Mouse (Mus musculus) forebrain, embryonic 11.5 days (tissue): ENCODE data around the gene Mars. TPM values are rescaled to one million over a fixed set of nuclear protein-coding genes. Genes with fewer than 3 reads are reported as not detected.
A peak's percentile ranks its signal among the peaks of the same experiment; 100 is the strongest.

Experiments used
- ATAC-seq: fragments of 200-750 bp; cut with Nextera tagmentation; replicated peaks from 2 replicates; pipeline ENCODE4 v1.8.0; 2017; ENCODE audit warnings: moderate TSS enrichment; ENCODE audit not compliant: low FRiP score
- DNase-seq: peaks from one replicate; pipeline ENCODE4 v3.0.0-alpha.2; 2017; ENCODE audit warnings: low spot score
- H3K27ac ChIP-seq: fragments of 300-500 bp; sonication (generic); 2 replicates; pipeline ENCODE4 v1.5.1; 2014; ENCODE audit warnings: low read depth, low read length
- H3K27me3 ChIP-seq: fragments of 300-500 bp; sonication (generic); 2 replicates; pipeline ENCODE4 v1.6.1; 2014; ENCODE audit warnings: mild to moderate bottlenecking, low read length, mixed read lengths; ENCODE audit not compliant: control insufficient read depth, insufficient read depth
- H3K36me3 ChIP-seq: fragments of 300-500 bp; sonication (generic); 2 replicates; pipeline ENCODE4 v1.6.1; 2014; ENCODE audit warnings: mild to moderate bottlenecking, low read length, moderate library complexity, mixed read lengths; ENCODE audit not compliant: control insufficient read depth, insufficient read depth
- H3K4me1 ChIP-seq: fragments of 300-500 bp; sonication (generic); replicated peaks from 2 replicates; pipeline ENCODE4 v1.6.1; 2014; ENCODE audit warnings: low read length, mixed read lengths; ENCODE audit not compliant: control insufficient read depth, insufficient read depth
- H3K4me2 ChIP-seq: fragments of 300-500 bp; sonication (generic); 2 replicates; pipeline ENCODE4 v1.6.1; 2014; ENCODE audit warnings: low read depth, mild to moderate bottlenecking, low read length, moderate library complexity, mixed read lengths; ENCODE audit not compliant: severe bottlenecking
- H3K4me3 ChIP-seq: fragments of 300-500 bp; sonication (generic); 2 replicates; pipeline ENCODE4 v1.5.1; 2014; ENCODE audit warnings: low read depth, low read length
- H3K9ac ChIP-seq: fragments of 300-500 bp; sonication (generic); 2 replicates; pipeline ENCODE4 v1.6.1; 2014; ENCODE audit warnings: low read length
- H3K9me3 ChIP-seq: fragments of 300-500 bp; sonication (generic); 2 replicates; pipeline ENCODE4 v1.6.1; 2016; ENCODE audit warnings: low read length, mixed read lengths; ENCODE audit not compliant: control insufficient read depth
- WGBS: fragments of 180-500 bp; shearing (Covaris S2); extraction: QIAGEN DNeasy Blood & Tissue Kit; methylation state at CpG from one replicate; pipeline ENCODE4 v1.1.7; 2014; 5-methylcytosine and 5-hydroxymethylcytosine counted together
- polyA plus RNA-seq: library from polyadenylated mRNA; unstranded; fragments of >200 nt; fragmentation: Nextera tagmentation; extraction: Ambion mirVana; gene quantifications from 2 replicates; pipeline ENCODE4 v1.2.1, GENCODE M21; 2014

Gene Mars
- polyA plus RNA-seq, 1 experiment from 2014 or later = 191 TPM

- H3K9ac ChIP-seq = peak overlapping the region; percentile 41
- no peaks in the 10 kb centered on the region for H3K9me3 ChIP-seq
- no peak overlapping the region for H3K27ac ChIP-seq
- H3K36me3 ChIP-seq = no peaks in the 10 kb centered on the region
- H3K27me3 ChIP-seq = no peaks in the 10 kb centered on the region
- H3K4me1 ChIP-seq = peaks cover 2% of the 10 kb centered on the region; the same call in 1 of the 2 replicates
- DNase-seq (peak; percentile 88), ATAC-seq (peak; percentile 80)
- WGBS = 16% methylated on average over 24 of the region's 24 CpGs
- peak overlapping the region; percentile 18 for H3K4me3 ChIP-seq
- H3K4me2 ChIP-seq = peak overlapping the region; percentile 46; the same call in 1 of the 2 replicates
Measured at GRCm38 (mm10) chr10:127350594-127351284, 39.2 kb upstream of the Mars start.

DNA sequence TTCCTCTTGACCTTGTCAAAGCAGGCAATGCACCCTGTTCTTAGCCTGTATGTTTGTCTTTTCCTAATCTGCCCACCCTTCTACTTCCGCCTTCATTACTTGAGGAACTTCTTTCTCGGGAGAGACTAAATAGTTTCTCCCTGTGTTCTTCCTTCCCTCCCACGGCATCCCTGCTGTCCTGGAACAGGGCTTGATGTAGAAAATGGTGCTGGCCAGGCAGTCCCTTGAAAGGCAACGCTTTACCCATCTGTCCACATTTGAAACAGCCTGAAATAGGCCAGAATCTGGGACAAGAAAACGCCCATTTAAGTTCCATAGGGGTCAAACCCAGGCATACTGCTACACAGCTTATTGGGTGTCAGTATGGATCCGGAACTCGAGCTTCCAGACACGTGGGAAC, 38.2 kb upstream of the Mars start:
- DNase-seq (no peak), ATAC-seq (0 out of 2 replicates have a peak, but pooled peaks have one; percentile 11)
- Histone ChIP-seq H3K4me1 (peaks cover 2% of the 10 kb centered on the region; the same call in 1 of the 2 replicates), H3K36me3 (no peaks in the 10 kb centered on the region), H3K9ac (no peak overlapping the region), H3K9me3 (no peaks in the 10 kb centered on the region), H3K4me3 (no peak overlapping the region), H3K27me3 (no peaks in the 10 kb centered on the region), H3K4me2 (no peak overlapping the region), H3K27ac (no peak overlapping the region)
- 79% methylated on average over 8 of the region's 8 CpGs for WGBS

GRCm38 (mm10) chr10:127348957-127349356, 37.4 kb upstream of the Mars start:
- DNase-seq (no peak), ATAC-seq (no peak)
- Histone ChIP-seq H3K4me2 (no peak overlapping the region), H3K27me3 (no peaks in the 10 kb centered on the region), H3K36me3 (no peaks in the 10 kb centered on the region), H3K4me1 (peaks cover 2% of the 10 kb centered on the region; the same call in 1 of the 2 replicates), H3K9ac (no peak overlapping the region), H3K9me3 (no peaks in the 10 kb centered on the region), H3K4me3 (no peak overlapping the region), H3K27ac (no peak overlapping the region)
- WGBS = 72% methylated on average over 4 of the region's 4 CpGs

DNA sequence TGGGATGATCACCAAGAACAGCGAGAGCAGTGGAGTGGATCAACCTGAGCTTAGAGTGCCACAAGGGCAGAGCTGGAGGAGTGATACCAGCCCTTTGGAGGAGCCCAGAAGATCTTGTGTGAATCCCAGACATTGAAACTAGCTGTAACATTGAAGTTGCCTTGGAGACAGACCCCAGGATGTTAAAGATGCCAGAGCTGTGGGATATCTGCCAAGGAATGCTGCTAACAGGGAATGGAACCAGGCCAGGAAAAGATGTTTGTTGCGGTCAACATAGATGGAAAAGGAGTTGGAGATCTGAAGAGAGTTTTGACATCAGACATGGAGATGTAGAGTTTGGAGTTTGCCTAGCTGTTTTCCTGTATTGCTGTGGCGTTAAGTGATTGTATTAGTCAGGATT, 34.6 kb upstream of the Mars start:
- Histone ChIP-seq H3K27me3 (peaks cover 3% of the 10 kb centered on the region; the same call in 1 of the 2 replicates), H3K9me3 (no peaks in the 10 kb centered on the region), H3K9ac (no peak overlapping the region), H3K4me1 (peaks cover 6% of the 10 kb centered on the region; the same call in 1 of the 2 replicates), H3K4me3 (no peak overlapping the region), H3K27ac (no peak overlapping the region), H3K36me3 (no peaks in the 10 kb centered on the region), H3K4me2 (no peak overlapping the region)
- ATAC-seq (no peak), DNase-seq (no peak)
- WGBS = 83% methylated on average over 3 of the region's 3 CpGs

GRCm38 (mm10) chr10:127343029-127343428, 31.4 kb upstream of the Mars start:
- ATAC-seq = no peak
- H3K9ac ChIP-seq = no peak overlapping the region
- H3K27me3 ChIP-seq = peaks cover 3% of the 10 kb centered on the region; the same call in 1 of the 2 replicates
- H3K27ac ChIP-seq = no peak overlapping the region
- no peaks in the 10 kb centered on the region for H3K9me3 ChIP-seq
- peaks cover 8% of the 10 kb centered on the region; the same call in 1 of the 2 replicates for H3K4me1 ChIP-seq
- H3K4me2 ChIP-seq = no peak overlapping the region
- peak; percentile 46 for DNase-seq
- H3K36me3 ChIP-seq = no peaks in the 10 kb centered on the region
- WGBS = 82% methylated on average over 3 of the region's 3 CpGs
- no peak overlapping the region for H3K4me3 ChIP-seq

DNA sequence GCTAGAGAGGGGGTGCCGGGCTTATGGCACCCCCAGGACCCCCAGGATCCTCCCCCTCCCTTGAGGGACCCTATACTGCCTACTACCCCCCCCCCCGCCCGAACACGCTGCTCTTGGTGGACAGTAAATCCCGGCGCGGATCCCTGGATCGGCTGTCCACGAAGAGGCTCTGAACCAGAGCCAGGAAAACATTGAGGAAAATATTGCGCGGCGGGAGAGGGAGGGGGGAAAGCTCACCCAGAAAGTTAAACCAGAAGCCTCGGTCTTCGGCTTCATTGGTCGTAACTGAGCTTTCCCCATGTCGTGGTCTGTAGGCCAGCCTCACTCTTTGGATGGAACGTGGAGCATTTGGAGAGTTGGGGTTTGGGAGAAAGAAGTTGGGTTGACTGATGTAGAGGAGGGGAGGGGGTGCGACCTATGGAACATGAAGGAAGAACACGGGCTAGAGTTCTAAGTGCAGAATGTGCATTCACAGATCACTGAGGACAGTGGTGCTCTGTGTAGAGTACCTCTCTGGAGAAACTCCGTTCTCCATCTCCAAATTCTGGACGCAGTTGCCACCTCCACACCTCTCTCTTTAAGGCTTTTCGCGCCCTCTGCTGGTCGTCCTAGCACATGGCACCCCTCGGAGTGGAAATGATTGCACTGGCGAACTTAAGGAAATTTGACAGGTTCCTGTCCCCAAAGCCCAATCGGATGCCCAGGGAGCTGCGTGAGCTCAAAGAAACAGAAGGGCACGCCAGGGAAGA, 30.5 kb upstream of the Mars start, which contains the start of gene Gli1:
Gene Gli1 (minus strand): TSS at position 84 of the 749 bp plus-strand sequence.
- no peaks in the 10 kb centered on the region for H3K9me3 ChIP-seq
- H3K4me1 ChIP-seq = peaks cover 8% of the 10 kb centered on the region; the same call in 1 of the 2 replicates
- ATAC-seq (peak; percentile 63), DNase-seq (peak; percentile 92)
- WGBS = under 1% methylated on average over 29 of the region's 29 CpGs
- H3K4me3 ChIP-seq = peak within 1 kb of the TSS; percentile 34
- peaks cover 3% of the 10 kb centered on the region; the same call in 1 of the 2 replicates for H3K27me3 ChIP-seq
- H3K27ac ChIP-seq = peak within 1 kb of the TSS; percentile 62
- H3K36me3 ChIP-seq = no peaks in the 10 kb centered on the region
- peak within 1 kb of the TSS; percentile 77 for H3K4me2 ChIP-seq
- H3K9ac ChIP-seq = peak within 1 kb of the TSS; percentile 43

GRCm38 (mm10) chr10:127341360-127341690, 29.7 kb upstream of the Mars start:
- Histone ChIP-seq H3K27me3 (peaks cover 3% of the 10 kb centered on the region; the same call in 1 of the 2 replicates), H3K9ac (peak overlapping the region; percentile 43), H3K9me3 (no peaks in the 10 kb centered on the region), H3K4me1 (peaks cover 8% of the 10 kb centered on the region; the same call in 1 of the 2 replicates), H3K36me3 (no peaks in the 10 kb centered on the region), H3K27ac (peak overlapping the region; percentile 62), H3K4me3 (peak overlapping the region; percentile 34), H3K4me2 (peak overlapping the region; percentile 77)
- ATAC-seq (peak; percentile 34; the same call in 1 of the 2 replicates), DNase-seq (peak; percentile 79)
- 2% methylated on average over 9 of the region's 11 CpGs for WGBS

DNA sequence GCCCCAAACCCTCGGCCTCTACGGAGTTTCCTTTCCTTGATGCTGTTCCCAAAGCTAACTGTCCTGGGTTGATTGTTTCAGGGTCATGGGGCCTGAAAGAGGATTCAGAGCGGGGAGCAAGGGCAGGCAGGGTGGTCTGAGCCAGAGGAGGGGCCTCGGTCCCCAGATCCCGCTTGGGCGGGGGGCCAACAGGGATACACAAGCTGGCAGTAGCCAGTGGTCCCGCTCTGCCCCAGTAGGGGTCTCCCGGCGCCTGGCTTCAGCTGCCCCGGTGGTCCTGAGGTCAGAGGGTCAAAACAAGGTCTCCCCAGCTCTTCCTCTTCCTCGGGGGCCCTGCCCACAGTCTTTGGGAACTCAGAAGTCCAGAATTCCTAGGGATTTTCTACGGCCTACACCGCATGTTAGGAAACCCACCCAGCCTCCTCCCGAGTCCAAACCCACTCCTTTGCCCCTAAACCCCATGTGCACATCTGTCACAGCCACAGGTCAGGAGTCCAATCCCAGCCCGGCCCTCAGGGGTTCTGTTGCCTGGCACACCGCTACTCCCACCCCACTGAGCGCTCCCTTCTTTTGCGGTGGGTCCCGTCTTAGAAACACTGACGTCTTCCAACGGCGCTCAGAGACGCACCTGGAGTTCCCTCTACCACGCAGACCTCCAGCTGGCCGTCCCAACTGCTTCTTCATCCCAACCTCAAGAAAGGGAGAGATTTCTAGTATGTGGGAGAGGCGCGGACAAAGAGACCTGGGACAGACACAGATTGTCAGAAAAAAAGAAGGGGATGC, 29.2 kb upstream of the Mars start:
- H3K4me3 ChIP-seq = peak overlapping the region; percentile 34
- H3K9ac ChIP-seq = peak overlapping the region; percentile 1; the same call in 1 of the 2 replicates
- peaks cover 3% of the 10 kb centered on the region; the same call in 1 of the 2 replicates for H3K27me3 ChIP-seq
- no peaks in the 10 kb centered on the region for H3K9me3 ChIP-seq
- ATAC-seq (peak; percentile 36), DNase-seq (peak; percentile 82)
- WGBS = 1% methylated on average over 27 of the region's 27 CpGs
- H3K36me3 ChIP-seq = no peaks in the 10 kb centered on the region
- H3K27ac ChIP-seq = peak overlapping the region; percentile 20; the same call in 1 of the 2 replicates
- peak overlapping the region; percentile 77 for H3K4me2 ChIP-seq
- H3K4me1 ChIP-seq = peaks cover 8% of the 10 kb centered on the region; the same call in 1 of the 2 replicates
